Comparison of ENCODE assay signal across 18 mouse cellular contexts in genomic region chr15:83765388-83766029, GRCm38 (mm10). TPM values are rescaled to one million over a fixed set of nuclear protein-coding genes. Genes with fewer than 3 reads are reported as not detected.
DNase-seq lines count a peak whose midpoint lies in the region; ATAC-seq and TF ChIP-seq lines count a peak whose summit lies in the region.
"Had no signal": no experiment of that assay in that cellular context is flagged by ENCODE, and none has a peak within 500 bp of the region (broad histone marks: within the 10 kb centered on the region; RNA-seq: fewer than 3 reads in every experiment).

No protein-coding gene starts in this region.

- H3K27me3 ChIP-seq in heart, embryonic 10.5 days (ENCODE audit: insufficient read depth, poor library complexity, severe bottlenecking), result peaks cover 59% of the 10 kb centered on the region
- H3K27me3 ChIP-seq in heart, embryonic 11.5 days (ENCODE audit: control insufficient read depth, insufficient read depth, low read length), result peaks cover 4% of the 10 kb centered on the region; the same call in 1 of the 2 replicates
- no peaks in the 10 kb centered on the region for H3K27me3 ChIP-seq in neural tube, embryonic 12.5 days (replicated peaks)
- no peaks in the 10 kb centered on the region for H3K27me3 ChIP-seq in neural tube, embryonic 15.5 days (replicated peaks)
- H3K27me3 ChIP-seq in forebrain, embryonic 16.5 days (replicated peaks; ENCODE audit: control insufficient read depth, insufficient read depth, low read length), result no peaks in the 10 kb centered on the region

- peaks cover 10% of the 10 kb centered on the region for H3K4me1 ChIP-seq in heart, embryonic 10.5 days
- peaks cover 4% of the 10 kb centered on the region; the same call in 1 of the 2 replicates for H3K4me1 ChIP-seq in heart, embryonic 11.5 days (ENCODE audit: control insufficient read depth, insufficient read depth, low read length)
- H3K4me1 ChIP-seq in neural tube, embryonic 12.5 days, result peaks cover 8% of the 10 kb centered on the region
- H3K4me1 ChIP-seq in neural tube, embryonic 15.5 days, result peaks cover 5% of the 10 kb centered on the region
- peaks cover 22% of the 10 kb centered on the region for H3K4me1 ChIP-seq in forebrain, embryonic 16.5 days (replicated peaks; ENCODE audit: control insufficient read depth, insufficient read depth, low read length)

- H3K9me3 ChIP-seq in heart, embryonic 10.5 days, result no peaks in the 10 kb centered on the region
- H3K9me3 ChIP-seq in heart, embryonic 11.5 days (replicated peaks; ENCODE audit: control insufficient read depth, low read length), result no peaks in the 10 kb centered on the region
- H3K9me3 ChIP-seq in neural tube, embryonic 12.5 days, result no peaks in the 10 kb centered on the region
- no peaks in the 10 kb centered on the region for H3K9me3 ChIP-seq in neural tube, embryonic 15.5 days (replicated peaks)
- no peaks in the 10 kb centered on the region for H3K9me3 ChIP-seq in forebrain, embryonic 16.5 days (ENCODE audit: control insufficient read depth, low read length)

- WGBS in heart, embryonic 10.5 days, result 27% methylated on average over 6 of the region's 6 CpGs
- WGBS in heart, embryonic 11.5 days (ENCODE audit: insufficient replicate concordance), result 24% methylated on average over 6 of the region's 6 CpGs
- WGBS in neural tube, embryonic 12.5 days, result 11% methylated on average over 6 of the region's 6 CpGs
- WGBS in neural tube, embryonic 15.5 days, result 18% methylated on average over 6 of the region's 6 CpGs
- WGBS in forebrain, embryonic 16.5 days, result 10% methylated on average over 6 of the region's 6 CpGs

- no peak overlapping the region for H3K4me3 ChIP-seq in heart, embryonic 10.5 days
- no peak overlapping the region for H3K4me3 ChIP-seq in heart, embryonic 11.5 days (ENCODE audit: low read depth, low read length)
- no peak overlapping the region for H3K4me3 ChIP-seq in neural tube, embryonic 12.5 days
- H3K4me3 ChIP-seq in neural tube, embryonic 15.5 days (replicated peaks), result no peak overlapping the region
- no peak overlapping the region for H3K4me3 ChIP-seq in forebrain, embryonic 16.5 days (replicated peaks; ENCODE audit: low read length)
- H3K4me3 ChIP-seq in gastrocnemius, adult 2 months, result no peak overlapping the region

- no peak for TF ChIP-seq CTCF in gastrocnemius, adult 2 months (IDR thresholded peaks at IDR 0.05)

- H3K36me3 ChIP-seq in heart, embryonic 10.5 days, result no peaks in the 10 kb centered on the region
- no peaks in the 10 kb centered on the region for H3K36me3 ChIP-seq in heart, embryonic 11.5 days (ENCODE audit: control insufficient read depth, insufficient read depth, low read length)
- H3K36me3 ChIP-seq in neural tube, embryonic 12.5 days, result no peaks in the 10 kb centered on the region
- no peaks in the 10 kb centered on the region for H3K36me3 ChIP-seq in neural tube, embryonic 15.5 days
- H3K36me3 ChIP-seq in forebrain, embryonic 16.5 days (ENCODE audit: control insufficient read depth, insufficient read depth), result no peaks in the 10 kb centered on the region

- ATAC-seq in heart, embryonic 11.5 days (replicated peaks; ENCODE audit: insufficient number of reproducible peaks, low FRiP score, low TSS enrichment), result no peak
- ATAC-seq in neural tube, embryonic 12.5 days (ENCODE audit: low FRiP score, low read depth), result peak; percentile 48; the same call in 1 of the 2 replicates
- ATAC-seq in neural tube, embryonic 15.5 days (ENCODE audit: low FRiP score), result no peak
- ATAC-seq in forebrain, embryonic 16.5 days, result peak; percentile 51

- H3K27ac ChIP-seq in heart, embryonic 10.5 days, result 0 out of 2 replicates have a peak overlapping the region, but pooled peaks have one; percentile 13
- H3K27ac ChIP-seq in heart, embryonic 11.5 days (ENCODE audit: low read depth, low read length), result no peak overlapping the region
- H3K27ac ChIP-seq in neural tube, embryonic 12.5 days, result no peak overlapping the region
- H3K27ac ChIP-seq in neural tube, embryonic 15.5 days (replicated peaks), result no peak overlapping the region
- no peak overlapping the region for H3K27ac ChIP-seq in forebrain, embryonic 16.5 days (ENCODE audit: low read length)
- no peak overlapping the region for H3K27ac ChIP-seq in gastrocnemius, adult 2 months

- intact Hi-C loops in gastrocnemius, adult 2 months (cut with DNase I), result no loop called here

- H3K9ac ChIP-seq in heart, embryonic 11.5 days (ENCODE audit: low read depth, low read length), result no peak overlapping the region
- H3K9ac ChIP-seq in neural tube, embryonic 12.5 days, result no peak overlapping the region
- no peak overlapping the region for H3K9ac ChIP-seq in neural tube, embryonic 15.5 days (replicated peaks)
- no peak overlapping the region for H3K9ac ChIP-seq in forebrain, embryonic 16.5 days (replicated peaks; ENCODE audit: low read depth, low read length)

- DNase-seq in heart, embryonic 10.5 days (ENCODE audit: low spot score), result no peak
- DNase-seq in retina, postnatal 1 day, result peak; percentile 83
- no peak for DNase-seq in gastrocnemius, adult 2 months
- DNase-seq in layer of hippocampus, postnatal 10 days (ENCODE audit: low spot score in 2 of 2), result no peak
- DNase-seq: adrenal gland, postnatal 14 days; heart, postnatal 36 days; kidney, adult 11 months; kidney, postnatal 36 days; layer of hippocampus, postnatal 36 days; lung, postnatal 36 days; thymus, adult 18-20 months had no signal

- no peak overlapping the region for H3K4me2 ChIP-seq in heart, embryonic 11.5 days
- no peak overlapping the region for H3K4me2 ChIP-seq in neural tube, embryonic 12.5 days (replicated peaks)
- H3K4me2 ChIP-seq in neural tube, embryonic 15.5 days, result no peak overlapping the region
- no peak overlapping the region for H3K4me2 ChIP-seq in forebrain, embryonic 16.5 days (ENCODE audit: low read length)

RNA-seq across cellular contexts. Expression of gene Mpped1, which starts 13.8 kb away (rescaled TPM):
- polyA plus RNA-seq in heart, embryonic 10.5 days (2016; fragmentation: Nextera tagmentation; extraction: Ambion mirVana), result 0.22 and 0.70 TPM in 2 replicates
- polyA plus RNA-seq in heart, embryonic 11.5 days (2014; fragmentation: Nextera tagmentation; extraction: Ambion mirVana), result 0.11 and 0.27 TPM in 2 replicates
- 3.9 and 4.0 TPM in 2 replicates for polyA plus RNA-seq in neural tube, embryonic 12.5 days (2016; fragmentation: Nextera tagmentation; extraction: Ambion mirVana)
- polyA plus RNA-seq in neural tube, embryonic 15.5 days (2015; fragmentation: Nextera tagmentation; extraction: Ambion mirVana), result 28.1 and 31.7 TPM in 2 replicates
- polyA plus RNA-seq in forebrain, embryonic 16.5 days (2015; fragmentation: Nextera tagmentation; extraction: Ambion mirVana), result 400 and 477 TPM in 2 replicates
- total RNA-seq in gastrocnemius, adult 2 months (2021), result not detected
- total RNA-seq in layer of hippocampus, postnatal 10 days (2021), result 100 to 1,000 TPM; 174 to 177 TPM
- total RNA-seq: adrenal gland, postnatal 14 days; common myeloid progenitor, adult 5-6 weeks; granulocyte monocyte progenitor cell, adult 5-6 weeks; heart, postnatal 36 days; liver, adult 2 months had no signal

RNA-seq across cellular contexts. Expression of gene Scube1, which starts 40.7 kb away (rescaled TPM):
- polyA plus RNA-seq in heart, embryonic 10.5 days (2016; fragmentation: Nextera tagmentation; extraction: Ambion mirVana), result 13.5 and 20.4 TPM in 2 replicates
- 9.3 and 10.2 TPM in 2 replicates for polyA plus RNA-seq in heart, embryonic 11.5 days (2014; fragmentation: Nextera tagmentation; extraction: Ambion mirVana)
- polyA plus RNA-seq in neural tube, embryonic 12.5 days (2016; fragmentation: Nextera tagmentation; extraction: Ambion mirVana), result 29.7 and 32.4 TPM in 2 replicates
- 9.1 and 10.4 TPM in 2 replicates for polyA plus RNA-seq in neural tube, embryonic 15.5 days (2015; fragmentation: Nextera tagmentation; extraction: Ambion mirVana)
- 21.9 and 23.6 TPM in 2 replicates for polyA plus RNA-seq in forebrain, embryonic 16.5 days (2015; fragmentation: Nextera tagmentation; extraction: Ambion mirVana)
- under 1 TPM; 0.18 to 0.45 TPM for total RNA-seq in gastrocnemius, adult 2 months (2021)
- 10 to 100 TPM; 14.8 to 17.6 TPM for total RNA-seq in layer of hippocampus, postnatal 10 days (2021)
- total RNA-seq: common myeloid progenitor, adult 5-6 weeks; granulocyte monocyte progenitor cell, adult 5-6 weeks had no signal

Comparison
In these comparisons a context has a peak if more than half of its experiments do, and no peak if none do; other contexts are left out.
1. ATAC-seq: peak in neural tube, embryonic 12.5 days (single experiment) and forebrain, embryonic 16.5 days (single experiment); none in heart, embryonic 11.5 days (single experiment) and neural tube, embryonic 15.5 days (single experiment).
2. RNA of gene Mpped1, which starts 13.8 kb away (polyA plus RNA-seq): 400 to 477 TPM in forebrain, embryonic 16.5 days; 28.1 to 31.7 TPM in neural tube, embryonic 15.5 days, 3.9 to 4.0 TPM in neural tube, embryonic 12.5 days, 0.22 to 0.70 TPM in heart, embryonic 10.5 days and 0.11 to 0.27 TPM in heart, embryonic 11.5 days; every median in the first group is over 10 times any median in the second.